In the genomic region with DNA sequence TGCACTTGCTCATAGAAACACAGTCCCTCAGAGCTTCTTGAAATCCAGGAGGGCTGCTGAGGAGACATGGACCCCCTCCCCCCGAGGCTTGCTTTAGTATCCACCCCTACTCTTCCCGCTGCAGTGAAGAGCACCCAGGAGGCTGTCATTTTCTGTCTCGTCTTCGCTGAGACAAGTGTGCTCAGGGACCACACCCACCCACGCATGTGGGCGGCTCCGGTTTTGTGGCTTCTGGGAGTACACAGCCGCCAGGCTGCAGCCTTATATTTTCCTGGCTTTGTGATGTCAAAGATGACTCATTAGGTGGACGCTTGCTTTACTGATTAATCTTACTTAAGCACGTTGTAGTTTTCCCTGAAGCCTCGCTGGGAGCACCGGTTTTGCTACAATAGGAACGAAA, we compare ENCODE assay signal across 9 mouse cellular contexts. TPM values are rescaled to one million over a fixed set of nuclear protein-coding genes. Genes with fewer than 3 reads are reported as not detected.
DNase-seq lines count a peak whose midpoint lies in the region; ATAC-seq lines count a peak whose summit lies in the region.
"Had no signal": no experiment of that assay in that cellular context is flagged by ENCODE, and none has a peak within 500 bp of the region (broad histone marks: within the 10 kb centered on the region; RNA-seq: fewer than 3 reads in every experiment).

No protein-coding gene starts in this region.

- no peaks in the 10 kb centered on the region; the same call in 1 of the 2 replicates for H3K4me1 ChIP-seq in heart, embryonic 11.5 days (ENCODE audit: control insufficient read depth, insufficient read depth, low read length)
- H3K4me1 ChIP-seq in embryonic facial prominence, embryonic 15.5 days: no peaks in the 10 kb centered on the region
- H3K4me1 ChIP-seq in liver, embryonic 13.5 days (replicated peaks): 0 out of 2 replicates have a peak, but pooled peaks cover 5% of the 10 kb centered on the region

- H3K36me3 ChIP-seq in heart, embryonic 11.5 days (ENCODE audit: control insufficient read depth, insufficient read depth, low read length): no peaks in the 10 kb centered on the region
- no peaks in the 10 kb centered on the region for H3K36me3 ChIP-seq in embryonic facial prominence, embryonic 15.5 days
- H3K36me3 ChIP-seq in liver, embryonic 13.5 days: no peaks in the 10 kb centered on the region

- no peak for ATAC-seq in heart, embryonic 11.5 days (replicated peaks; ENCODE audit: insufficient number of reproducible peaks, low FRiP score, low TSS enrichment)
- ATAC-seq in embryonic facial prominence, embryonic 15.5 days (ENCODE audit: insufficient number of reproducible peaks, low FRiP score, low TSS enrichment, low read depth): no peak; the same call in 1 of the 2 replicates
- no peak for ATAC-seq in liver, embryonic 13.5 days (ENCODE audit: low read depth)

- H3K4me3 ChIP-seq in heart, embryonic 11.5 days (ENCODE audit: low read depth, low read length): no peak overlapping the region
- H3K4me3 ChIP-seq in embryonic facial prominence, embryonic 15.5 days (replicated peaks): peak overlapping the region; percentile 21
- no peak overlapping the region for H3K4me3 ChIP-seq in liver, embryonic 13.5 days (replicated peaks)

- intact Hi-C loops in heart, postnatal 14 days (cut with DNase I): no loop called here

- no peak overlapping the region for H3K27ac ChIP-seq in heart, embryonic 11.5 days (ENCODE audit: low read depth, low read length)
- no peak overlapping the region for H3K27ac ChIP-seq in embryonic facial prominence, embryonic 15.5 days (replicated peaks)
- H3K27ac ChIP-seq in liver, embryonic 13.5 days: no peak overlapping the region
- H3K27ac ChIP-seq: macrophage had no signal

- no peak overlapping the region for H3K9ac ChIP-seq in heart, embryonic 11.5 days (ENCODE audit: low read depth, low read length)
- no peak overlapping the region for H3K9ac ChIP-seq in embryonic facial prominence, embryonic 15.5 days
- H3K9ac ChIP-seq in liver, embryonic 13.5 days: no peak overlapping the region

- peak overlapping the region; percentile 49 for H3K4me2 ChIP-seq in heart, embryonic 11.5 days
- peak overlapping the region; percentile 48 for H3K4me2 ChIP-seq in embryonic facial prominence, embryonic 15.5 days (replicated peaks)
- 0 out of 2 replicates have a peak overlapping the region, but pooled peaks have one; percentile 13 for H3K4me2 ChIP-seq in liver, embryonic 13.5 days

- H3K27me3 ChIP-seq in heart, embryonic 11.5 days (ENCODE audit: control insufficient read depth, insufficient read depth, low read length): peaks cover 10% of the 10 kb centered on the region; the same call in 1 of the 2 replicates
- no peaks in the 10 kb centered on the region for H3K27me3 ChIP-seq in embryonic facial prominence, embryonic 15.5 days
- H3K27me3 ChIP-seq in liver, embryonic 13.5 days: peaks cover 29% of the 10 kb centered on the region

- whole genome bisulfite sequencing in heart, embryonic 11.5 days (ENCODE audit: insufficient replicate concordance): 20% methylated on average over 13 of the region's 13 CpGs
- 10% methylated on average over 13 of the region's 13 CpGs for WGBS in embryonic facial prominence, embryonic 15.5 days
- 14% methylated on average over 13 of the region's 13 CpGs for WGBS in liver, embryonic 13.5 days (ENCODE audit: insufficient replicate concordance)

- DNase-seq in heart, postnatal 14 days: no peak
- DNase-seq in CD4-positive helper T cell, adult 2 months (ENCODE audit: low read depth, low spot score): peak; percentile 65
- DNase-seq in liver, embryonic 13.5 days: no peak
- DNase-seq in right cerebral cortex, postnatal 14 days: peak; percentile 17
- DNase-seq in urinary bladder, postnatal 4 days (ENCODE audit: low spot score in 2 of 2): no peak
- DNase-seq in thymus, adult 18-20 months: no peak

- no peaks in the 10 kb centered on the region for H3K9me3 ChIP-seq in heart, embryonic 11.5 days (replicated peaks; ENCODE audit: control insufficient read depth, low read length)
- no peaks in the 10 kb centered on the region for H3K9me3 ChIP-seq in embryonic facial prominence, embryonic 15.5 days (replicated peaks)
- no peaks in the 10 kb centered on the region for H3K9me3 ChIP-seq in liver, embryonic 13.5 days (replicated peaks)

RNA-seq across cellular contexts. Expression of gene Ercc6, which starts 20.8 kb away (rescaled TPM):
- 14.7 and 17.3 TPM in 2 replicates for polyA plus RNA-seq in heart, embryonic 11.5 days (2014; fragmentation: Nextera tagmentation; extraction: Ambion mirVana)
- total RNA-seq in heart, postnatal 14 days (2021): 1 to 10 TPM; 6.0 to 6.1 TPM
- polyA plus RNA-seq in embryonic facial prominence, embryonic 15.5 days (2015; fragmentation: Nextera tagmentation; extraction: Ambion mirVana): 17.8 and 23.0 TPM in 2 replicates
- polyA plus RNA-seq in liver, embryonic 13.5 days (2015; fragmentation: Nextera tagmentation; extraction: Ambion mirVana): 9.0 and 10.1 TPM in 2 replicates

RNA-seq across cellular contexts. Expression of gene Chat, which starts 26.7 kb away (rescaled TPM):
- polyA plus RNA-seq in heart, embryonic 11.5 days (2014; fragmentation: Nextera tagmentation; extraction: Ambion mirVana): not detected in 2 replicates
- total RNA-seq in heart, postnatal 14 days (2021): not detected
- 0.05 TPM in 1 of 2 replicates, not detected in the other for polyA plus RNA-seq in embryonic facial prominence, embryonic 15.5 days (2015; fragmentation: Nextera tagmentation; extraction: Ambion mirVana)
- polyA plus RNA-seq in liver, embryonic 13.5 days (2015; fragmentation: Nextera tagmentation; extraction: Ambion mirVana): not detected in 2 replicates
- polyA plus RNA-seq: macrophage had no signal

RNA-seq across cellular contexts. Expression of gene Slc18a3, which starts 27.9 kb away (rescaled TPM):
- not detected in 2 replicates for polyA plus RNA-seq in heart, embryonic 11.5 days (2014; fragmentation: Nextera tagmentation; extraction: Ambion mirVana)
- total RNA-seq in heart, postnatal 14 days (2021): not detected
- 0.39 and 0.53 TPM in 2 replicates for polyA plus RNA-seq in embryonic facial prominence, embryonic 15.5 days (2015; fragmentation: Nextera tagmentation; extraction: Ambion mirVana)
- 0.08 TPM in 1 of 2 replicates, not detected in the other for polyA plus RNA-seq in liver, embryonic 13.5 days (2015; fragmentation: Nextera tagmentation; extraction: Ambion mirVana)
- polyA plus RNA-seq: macrophage had no signal

Comparison
In these comparisons a context has a peak if more than half of its experiments do, and no peak if none do; other contexts are left out.
1. DNase-seq: peak in CD4-positive helper T cell, adult 2 months (single experiment) and right cerebral cortex, postnatal 14 days (single experiment); none in heart, postnatal 14 days (0 of 2), liver, embryonic 13.5 days (single experiment), urinary bladder, postnatal 4 days (0 of 2) and thymus, adult 18-20 months (0 of 2).
2. Peak in every context shown above with its lines, with median percentiles within 50 percentile points of each other: H3K4me2 ChIP-seq.